Mouse (Mus musculus): ENCODE measurements around the gene Pkn2.

GRCm38 (mm10) chr3:142898949-142899396 is 17.2 kb upstream of the Pkn2 start:
- TF ChIP-seq POLR2A (IDR thresholded peaks at IDR 0.05; ENCODE audit: borderline replicate concordance, insufficient read depth, low read length) (no peak), CTCF (IDR thresholded peaks at IDR 0.05; ENCODE audit: borderline replicate concordance, insufficient read depth, low read depth, low read length) (no peak)

All from cerebellum, adult 2 months (tissue).